Mouse (Mus musculus) megakaryocyte, embryonic 14.5 days (primary cell): ENCODE data around the gene Csnka2ip.

Experiments
- FLI1 ChIP-seq: IDR thresholded peaks from 2 replicates; pipeline ENCODE4 v1.6.1; 2012; ENCODE audit warnings: low read length, inconsistent platforms, mixed read lengths
- GATA1 ChIP-seq: IDR thresholded peaks from 3 replicates; pipeline ENCODE4 v1.6.1; 2012; ENCODE audit warnings: mixed read lengths, low read length, inconsistent platforms, borderline replicate concordance

DNA sequence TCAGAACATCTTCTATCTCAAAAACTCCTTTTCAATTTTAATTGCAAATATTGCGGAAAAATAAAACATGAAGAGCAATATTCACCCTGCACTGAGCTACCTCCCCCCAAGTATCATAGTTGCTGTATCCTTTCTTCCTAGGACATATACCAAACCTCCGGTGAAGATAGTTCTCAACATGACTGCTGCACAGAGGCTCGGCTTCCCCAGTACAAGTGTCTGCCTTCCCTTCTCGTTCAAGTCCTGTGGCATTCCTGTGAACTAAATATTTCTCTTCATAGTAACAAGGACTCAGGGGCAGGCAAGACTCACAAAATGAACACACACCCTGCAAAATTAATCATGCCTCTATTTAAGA is 16.0 kb downstream of the Csnka2ip start:
- no peak for TF ChIP-seq GATA1
- no peak for TF ChIP-seq FLI1
